Mouse (Mus musculus) bone marrow, adult 2 months (tissue): ENCODE results near the gene Kcnip4.

Source experiments
- CTCF ChIP-seq: fragments of 200-500 bp; IDR thresholded peaks from 2 replicates; pipeline ENCODE4 v1.5.1; 2011; ENCODE audit warnings: low read length, control low read depth; ENCODE audit not compliant: control insufficient read depth, insufficient read depth
- POLR2A ChIP-seq: fragments of 200-500 bp; IDR thresholded peaks from 2 replicates; pipeline ENCODE4 v1.6.1; 2011; ENCODE audit warnings: low read depth, mild to moderate bottlenecking, control low read depth, low read length, borderline replicate concordance; ENCODE audit not compliant: control insufficient read depth

DNA sequence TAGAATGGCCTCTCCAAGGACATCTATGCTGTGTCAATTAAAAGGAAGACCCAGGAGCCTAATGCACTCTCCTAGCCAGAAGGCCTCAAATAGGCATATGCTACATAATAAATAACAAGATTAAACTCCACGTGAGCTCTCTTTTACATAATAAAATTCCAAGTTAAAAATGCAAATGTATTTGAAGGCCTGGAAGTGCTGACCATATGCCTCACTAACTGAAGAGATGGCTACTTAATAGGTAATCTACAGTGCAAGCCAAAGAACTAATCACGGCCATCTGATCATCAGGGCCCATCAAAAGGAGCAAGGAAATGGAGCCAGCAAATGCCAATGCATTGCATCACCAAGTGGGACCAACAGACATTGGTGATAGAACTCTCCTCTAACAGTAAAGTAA is 277.6 kb downstream of the Kcnip4 start:
- TF ChIP-seq POLR2A (no peak), CTCF (no peak)
